Mouse (Mus musculus): ENCODE results near the gene Ntng2.

- TF ChIP-seq TCF12 (IDR thresholded peaks at IDR 0.05; ENCODE audit: insufficient read depth, poor library complexity, severe bottlenecking) (no peak), POLR2A (IDR thresholded peaks at IDR 0.05; ENCODE audit: insufficient read length, low read depth) (no peak), MYOG (IDR thresholded peaks at IDR 0.05; ENCODE audit: control insufficient read depth in 1 of 3, insufficient read depth in 1 of 3, insufficient read length in 2 of 3, low read depth in 2 of 3) (no peak)
These were observed 5.9 kb downstream of the Ntng2 start for GRCm38 (mm10) chr2:29246891-29247290.
